Mouse (Mus musculus): ENCODE measurements around the gene Pced1b.
"Not testable (repeated sequence)": the region's sequence is repeated elsewhere in the genome, so short reads cannot be mapped to it uniquely, and the experiment has no call there.

Pced1b gene

GRCm38 (mm10) chr15:97246911-97247790, at the start of gene Pced1b, which contains the start of gene Amigo2:
Gene Pced1b, plus strand, starts transcription at chr15:97247107.
Gene Amigo2, minus strand, starts transcription at chr15:97247287.
- DNase-seq (ENCODE audit: low spot score in 2 of 2) = peak; percentile 51 to 55

DNA sequence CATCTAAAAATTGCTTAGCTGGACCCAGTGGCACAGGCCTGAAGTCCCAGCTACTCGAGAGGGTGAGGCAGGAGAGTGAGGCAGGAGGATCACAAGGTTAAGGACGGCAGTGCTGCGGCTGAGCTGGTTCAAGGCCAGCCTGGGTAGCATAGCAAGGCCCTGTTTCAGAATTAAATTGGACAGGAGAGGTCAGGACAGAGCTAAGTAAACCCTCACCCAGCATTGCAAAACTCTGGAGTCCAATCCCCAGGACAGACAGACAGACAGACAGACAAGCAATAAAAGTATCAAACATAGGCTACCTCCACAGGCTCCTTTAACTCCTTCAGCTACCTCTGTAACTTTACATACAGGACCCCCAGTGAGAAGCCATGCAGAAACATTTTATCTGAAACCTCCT, 42.0 kb upstream of the Pced1b start:
- no peak for DNase-seq (ENCODE audit: low spot score in 2 of 2)

DNA sequence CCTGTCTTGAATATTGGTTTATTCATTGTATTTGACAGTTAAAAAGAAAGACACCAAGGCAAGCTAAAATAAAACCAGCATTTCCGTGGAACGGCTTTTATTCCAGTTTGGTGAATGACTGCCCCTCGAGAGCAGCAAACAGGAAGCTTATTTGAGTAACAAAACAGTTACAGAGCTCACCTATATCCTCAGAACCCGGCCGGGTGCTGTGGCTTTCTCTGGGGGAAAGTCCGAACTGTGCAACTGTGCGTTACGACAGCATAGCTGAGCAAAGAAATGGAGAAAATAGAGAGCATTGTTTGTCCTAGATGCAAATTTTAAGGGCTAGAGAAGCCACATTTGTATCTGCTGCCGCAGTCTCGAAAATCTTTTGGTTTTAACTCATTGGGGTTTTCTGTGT, 41.1 kb upstream of the Pced1b start:
- DNase-seq (ENCODE audit: low spot score in 2 of 2) = no peak

DNA sequence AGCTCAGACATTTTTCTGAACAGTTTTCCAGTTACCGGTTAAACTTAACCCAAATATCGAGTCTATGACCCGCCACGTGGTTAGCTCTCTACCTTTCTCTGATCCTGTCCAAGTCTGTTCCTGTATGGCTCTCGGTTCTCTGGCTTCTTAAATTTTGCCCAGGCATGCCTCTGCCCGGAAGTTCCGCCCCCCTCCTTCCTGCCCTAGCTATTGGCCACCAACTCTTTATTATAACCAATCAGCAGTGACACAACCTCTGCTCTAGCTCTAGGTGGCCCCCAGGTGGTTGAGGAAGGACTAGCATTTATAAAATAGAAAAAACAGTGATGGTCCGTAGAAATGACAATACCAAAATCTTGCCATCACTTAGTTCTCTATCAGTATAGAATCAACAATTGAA, 40.4 kb upstream of the Pced1b start:
- DNase-seq (ENCODE audit: low spot score in 2 of 2) = no peak

- DNase-seq (ENCODE audit: low spot score in 2 of 2) = not testable (repeated sequence)
These were observed 37.2 kb upstream of the Pced1b start for GRCm38 (mm10) chr15:97209754-97210153.

DNA sequence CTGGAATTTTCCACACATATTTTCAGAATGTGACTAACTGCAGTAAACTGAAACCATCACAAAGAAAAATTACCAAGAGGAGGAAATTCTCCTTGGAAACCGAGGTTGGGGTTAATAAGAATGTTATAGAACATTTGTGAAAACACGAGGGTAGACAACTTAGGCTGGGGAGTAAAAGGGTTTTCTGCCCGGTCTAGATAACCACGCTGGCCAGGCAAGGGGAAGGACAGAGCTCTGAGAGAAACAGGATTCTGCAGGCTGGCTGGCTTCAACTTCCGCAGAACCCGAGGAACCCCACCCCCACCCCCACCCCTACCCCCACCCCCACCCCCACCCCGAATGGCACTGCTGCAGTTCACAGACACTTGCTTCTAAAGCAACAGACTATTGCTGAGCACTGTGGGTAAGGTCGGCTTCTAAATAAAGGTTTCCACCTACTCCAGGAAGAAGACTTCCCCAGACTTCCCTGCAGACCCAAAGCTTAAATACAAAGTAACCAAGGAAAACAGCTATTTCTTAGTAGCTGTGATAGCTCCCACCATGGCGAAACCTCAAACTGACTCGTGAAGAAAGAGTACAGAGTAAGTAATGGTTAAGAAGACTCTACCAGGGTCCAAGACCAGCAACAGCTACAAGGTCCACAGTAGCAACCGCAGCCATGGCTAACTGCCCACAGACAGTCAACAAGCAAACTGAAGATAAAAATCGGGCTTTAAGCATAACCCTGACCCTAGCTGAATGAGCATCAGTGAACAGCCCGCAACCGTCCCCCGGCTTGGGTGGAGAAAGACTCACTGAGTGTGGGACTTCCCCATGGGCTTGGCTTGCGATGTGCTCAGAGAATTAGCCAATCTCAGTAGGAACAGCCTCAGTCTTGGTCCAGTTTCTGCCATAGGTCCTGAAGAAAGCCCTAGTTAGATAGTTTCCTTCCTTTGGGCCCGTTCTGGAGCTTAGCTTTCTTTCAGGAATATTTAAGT, 34.1 kb upstream of the Pced1b start:
- DNase-seq (ENCODE audit: low spot score in 2 of 2) = no peak

DNA sequence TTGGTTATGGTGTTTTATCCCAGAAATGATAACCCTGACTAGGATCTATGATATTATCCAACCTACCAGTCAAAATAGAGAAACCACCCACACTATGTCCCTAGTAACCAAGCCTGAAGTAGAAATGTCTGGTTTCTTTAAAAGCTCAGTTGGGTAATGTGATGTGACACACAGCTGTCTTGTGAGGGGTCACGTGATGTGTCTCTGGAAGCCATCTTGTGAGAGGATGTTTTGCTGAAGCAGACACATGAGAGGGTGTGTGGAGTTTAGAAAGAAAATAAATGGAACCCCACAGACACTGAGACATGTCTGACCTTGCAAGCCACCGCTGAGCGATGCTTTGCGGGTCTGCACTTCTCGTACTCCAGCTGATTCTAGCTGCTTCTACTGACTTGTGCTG, 30.1 kb upstream of the Pced1b start:
- no peak for DNase-seq (ENCODE audit: low spot score in 2 of 2)

DNA sequence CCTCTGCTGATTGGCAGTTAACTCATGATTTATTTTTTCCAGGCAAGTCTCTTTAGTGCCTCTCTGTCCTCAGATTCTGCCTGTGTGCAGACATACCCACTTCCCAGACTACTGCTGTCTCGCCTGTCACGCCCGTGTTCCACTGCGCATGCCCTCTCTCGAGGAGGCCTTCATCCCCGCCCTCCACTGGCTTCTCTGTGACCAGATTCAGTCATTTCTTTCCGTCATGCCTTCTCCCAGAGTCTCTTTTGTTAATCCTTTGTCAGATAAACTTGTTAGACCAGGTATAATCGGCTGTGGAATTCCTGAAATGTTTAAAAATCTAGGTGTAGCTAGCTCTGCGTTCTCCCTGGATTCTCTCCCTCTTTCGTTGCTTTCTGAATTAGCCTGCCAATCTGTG, 23.5 kb upstream of the Pced1b start:
- DNase-seq (ENCODE audit: low spot score in 2 of 2) = no peak

DNA sequence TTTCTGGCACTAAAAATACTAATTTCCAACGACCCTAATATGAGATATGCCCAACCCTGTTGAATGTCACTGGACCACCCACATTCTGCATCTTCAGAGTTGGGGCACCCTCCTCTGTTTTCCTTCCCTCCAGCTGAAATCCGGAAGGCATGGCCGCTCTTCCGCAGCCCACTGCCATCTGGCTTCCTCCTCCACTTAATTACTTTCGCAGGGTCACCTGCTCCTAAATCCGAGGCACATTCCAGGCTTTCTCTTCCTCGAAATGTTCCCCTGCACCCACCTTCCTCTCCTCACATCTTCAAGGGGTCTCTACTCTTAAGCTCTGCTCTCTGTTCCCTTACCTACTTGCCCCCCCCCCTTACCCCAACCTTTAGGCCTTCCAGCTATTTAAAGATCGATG, 22.9 kb upstream of the Pced1b start:
- DNase-seq (ENCODE audit: low spot score in 2 of 2) = no peak

DNA sequence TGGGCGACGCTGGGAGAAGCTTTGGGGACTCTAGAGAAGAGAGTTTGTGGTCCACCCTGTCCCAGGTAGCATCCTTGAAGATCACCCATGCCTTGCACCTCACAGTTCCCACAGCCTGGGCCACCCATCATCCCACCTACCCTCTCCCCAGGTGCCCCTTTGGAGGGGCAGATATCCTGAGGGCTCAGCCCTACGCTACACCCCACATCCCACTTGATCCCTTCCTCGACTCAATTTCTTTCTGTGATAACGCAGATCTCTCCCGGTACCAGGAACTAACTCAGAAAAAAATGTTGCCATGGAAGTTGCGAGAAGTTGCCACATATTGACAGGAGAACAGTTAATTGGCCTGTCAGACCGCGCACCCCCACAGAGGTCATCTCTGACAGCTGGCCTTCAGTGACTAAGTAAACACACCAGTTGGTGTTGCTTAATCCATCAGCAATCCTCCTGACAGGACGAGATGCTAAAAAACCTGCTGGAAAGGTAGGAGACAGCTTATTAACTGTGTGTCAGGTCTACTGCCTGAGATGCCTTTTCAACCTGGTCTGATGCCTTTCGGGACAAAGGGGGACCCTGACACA, 17.3 kb upstream of the Pced1b start:
- DNase-seq (ENCODE audit: low spot score in 2 of 2) = no peak

GRCm38 (mm10) chr15:97234076-97234475, 12.8 kb upstream of the Pced1b start:
- no peak for DNase-seq (ENCODE audit: low spot score in 2 of 2)

DNA sequence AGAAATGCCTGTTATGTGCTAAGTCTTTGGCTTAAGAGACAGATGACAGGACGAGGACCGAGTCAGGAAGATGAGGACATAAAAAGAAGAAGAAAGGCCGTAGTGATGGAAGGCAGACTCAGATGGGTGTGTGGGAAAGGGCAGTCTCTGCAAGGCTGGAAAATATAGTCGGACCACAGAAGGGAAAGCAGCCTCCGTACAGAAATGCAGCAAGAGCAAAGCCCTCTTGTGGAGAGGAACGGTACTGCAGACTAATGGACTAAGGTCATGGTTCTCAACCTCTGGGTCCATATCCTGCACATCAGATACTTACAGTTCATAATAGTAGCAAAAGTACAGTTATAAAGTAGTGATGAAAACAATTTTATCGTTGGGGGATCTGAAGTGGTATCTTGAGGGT, 11.7 kb upstream of the Pced1b start:
- DNase-seq (ENCODE audit: low spot score in 2 of 2) = peak; percentile 16 to 70

GRCm38 (mm10) chr15:97236943-97237342, 10.0 kb upstream of the Pced1b start:
- DNase-seq (ENCODE audit: low spot score in 2 of 2) = peak in 1 of 2 experiments; percentile 69

DNA sequence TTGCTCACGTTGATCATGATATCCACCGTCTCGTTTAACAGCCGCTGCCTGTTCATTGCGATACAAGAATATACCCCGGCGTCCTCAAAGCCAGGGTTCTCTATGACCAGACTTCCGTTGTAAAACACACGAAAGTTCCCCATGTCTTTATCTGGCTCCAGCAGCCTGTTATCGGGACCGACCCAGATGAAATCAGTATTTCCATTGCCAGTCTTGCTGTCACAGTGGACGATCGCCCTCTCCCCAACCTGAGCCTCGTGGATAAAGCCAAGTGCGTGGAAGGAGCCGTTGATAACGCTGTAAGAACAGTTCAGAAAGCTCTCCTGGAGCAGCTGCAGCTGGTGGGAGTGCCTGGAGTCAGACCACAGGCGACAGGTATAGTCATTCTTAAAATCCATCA, 1.5 kb upstream of the Pced1b start:
- no peak for DNase-seq (ENCODE audit: low spot score in 2 of 2)

- no peak for DNase-seq (ENCODE audit: low spot score in 2 of 2)
These were observed 651 bp upstream of the Pced1b start for GRCm38 (mm10) chr15:97246256-97246655.

GRCm38 (mm10) chr15:97247791-97248161, 869 bp downstream of the Pced1b start:
- peak; percentile 11 to 35 for DNase-seq (ENCODE audit: low spot score in 2 of 2)

GRCm38 (mm10) chr15:97248296-97248695, 1.4 kb downstream of the Pced1b start:
- DNase-seq (ENCODE audit: low spot score in 2 of 2) = peak in 1 of 2 experiments; percentile 16

GRCm38 (mm10) chr15:97249322-97249721, 2.4 kb downstream of the Pced1b start:
- DNase-seq (ENCODE audit: low spot score in 2 of 2) = no peak

DNA sequence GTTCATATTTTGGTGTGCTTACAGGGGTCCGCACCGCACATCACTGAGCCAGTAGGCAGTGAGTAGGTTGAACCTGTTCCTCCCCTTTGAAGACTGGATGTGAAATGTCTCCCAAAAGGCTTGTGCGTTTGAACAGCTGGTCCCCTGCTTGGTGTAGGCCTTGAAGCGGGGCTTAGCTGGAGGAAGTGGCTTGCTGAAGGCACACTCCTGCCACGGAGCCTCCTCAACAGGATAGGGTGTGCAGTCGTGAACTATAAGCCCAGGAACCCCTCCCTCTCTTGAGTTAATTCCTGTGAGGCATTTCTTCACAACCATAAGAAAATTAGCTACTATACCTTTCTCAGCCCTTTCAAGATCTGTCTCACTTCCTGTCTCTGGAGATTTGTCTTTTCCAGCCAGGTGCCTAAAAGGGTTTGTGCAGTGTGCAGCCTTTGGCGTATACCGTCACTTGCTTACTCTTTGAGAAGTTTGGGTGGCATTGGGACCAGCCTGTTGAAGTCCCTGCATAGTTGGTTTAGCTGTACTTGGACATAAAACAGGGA, 5.7 kb downstream of the Pced1b start:
- peak; percentile 62 to 63 for DNase-seq (ENCODE audit: low spot score in 2 of 2)

DNA sequence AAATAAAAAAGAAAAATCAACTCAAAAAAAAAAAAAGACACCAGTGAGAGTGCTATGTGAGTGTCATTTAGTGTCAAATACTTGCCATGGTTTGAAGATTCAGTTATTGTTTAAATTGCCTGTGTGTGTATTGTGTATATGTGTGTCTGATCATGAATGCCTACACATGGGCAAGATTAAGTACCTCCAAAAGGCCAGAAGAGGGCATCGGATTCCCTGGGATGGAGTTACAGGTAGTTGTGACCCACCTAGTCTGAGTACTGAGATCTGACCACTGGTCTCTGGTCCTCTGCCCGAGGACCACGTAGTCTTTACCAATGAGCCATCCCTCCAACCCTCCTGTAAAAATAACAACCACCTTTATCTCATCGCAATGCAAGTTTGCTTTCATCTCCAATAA, 7.5 kb downstream of the Pced1b start:
- DNase-seq (ENCODE audit: low spot score in 2 of 2) = no peak

GRCm38 (mm10) chr15:97255800-97256199, 8.9 kb downstream of the Pced1b start:
- DNase-seq (ENCODE audit: low spot score in 2 of 2) = no peak

DNA sequence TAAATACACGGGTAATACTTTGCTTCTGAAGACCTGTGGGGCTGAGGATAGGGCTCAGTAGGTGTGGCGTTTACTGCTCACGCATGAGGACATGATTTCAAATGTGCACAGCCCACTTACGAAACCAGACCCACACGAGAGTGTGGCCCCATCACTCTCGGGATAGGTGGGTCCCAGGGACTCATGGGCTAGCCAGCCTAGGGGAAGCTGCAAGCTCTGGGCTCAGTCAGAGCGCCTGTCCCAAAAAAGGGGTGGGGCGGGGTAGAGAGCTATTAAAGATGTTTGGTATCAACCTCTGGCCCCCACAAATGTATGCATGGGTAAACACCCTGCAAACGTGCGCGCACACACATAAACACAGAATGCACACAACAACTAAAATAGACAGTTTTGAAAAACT, 9.5 kb downstream of the Pced1b start:
- no peak for DNase-seq (ENCODE audit: low spot score in 2 of 2)
